Mouse (Mus musculus): ENCODE data around the gene Bicc1. TPM values are rescaled to one million over a fixed set of nuclear protein-coding genes. Genes with fewer than 3 reads are reported as not detected.

Gene Bicc1
- polyA plus RNA-seq, 1 experiment: 3.2 TPM

DNA sequence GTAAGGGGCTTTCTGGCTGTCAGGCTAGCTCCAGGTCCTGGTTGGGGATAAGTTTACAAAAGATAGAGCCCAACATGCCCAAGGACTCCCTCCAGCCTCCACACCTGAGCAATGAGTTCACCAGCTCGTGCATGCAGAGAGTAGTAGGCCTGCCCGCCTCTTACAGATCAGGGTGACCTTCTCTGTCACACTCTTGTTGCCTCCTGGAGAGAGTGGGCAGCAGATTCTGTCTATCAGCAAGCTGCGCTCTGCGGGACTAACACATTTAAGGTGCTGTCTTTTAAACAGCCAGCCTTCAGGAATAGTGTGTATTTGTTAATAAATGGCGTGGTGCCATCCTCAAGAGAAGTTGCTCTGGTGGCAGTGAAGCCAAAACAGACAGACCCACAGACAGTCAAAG is 101.4 kb downstream of the Bicc1 start:
- H3K36me3 ChIP-seq (ENCODE audit: control insufficient read depth, insufficient read depth, low read length): no peaks in the 10 kb centered on the region
- H3K27me3 ChIP-seq (ENCODE audit: control insufficient read depth, insufficient read depth, low read length): no peaks in the 10 kb centered on the region
- TF ChIP-seq CTCF (IDR thresholded peaks at IDR 0.05; ENCODE audit: control insufficient read depth, insufficient read depth, insufficient replicate concordance, low read depth, low read length) (no peak), POLR2A (IDR thresholded peaks at IDR 0.05; ENCODE audit: control insufficient read depth, low read depth, low read length) (no peak)
- H3K4me1 ChIP-seq (ENCODE audit: control insufficient read depth, insufficient read depth, low read length): no peaks in the 10 kb centered on the region
- no peak overlapping the region for H3K27ac ChIP-seq (ENCODE audit: control insufficient read depth, insufficient read depth, low read depth, low read length)
- no peak overlapping the region for H3K4me3 ChIP-seq (ENCODE audit: control insufficient read depth, low read depth, low read length)

DNA sequence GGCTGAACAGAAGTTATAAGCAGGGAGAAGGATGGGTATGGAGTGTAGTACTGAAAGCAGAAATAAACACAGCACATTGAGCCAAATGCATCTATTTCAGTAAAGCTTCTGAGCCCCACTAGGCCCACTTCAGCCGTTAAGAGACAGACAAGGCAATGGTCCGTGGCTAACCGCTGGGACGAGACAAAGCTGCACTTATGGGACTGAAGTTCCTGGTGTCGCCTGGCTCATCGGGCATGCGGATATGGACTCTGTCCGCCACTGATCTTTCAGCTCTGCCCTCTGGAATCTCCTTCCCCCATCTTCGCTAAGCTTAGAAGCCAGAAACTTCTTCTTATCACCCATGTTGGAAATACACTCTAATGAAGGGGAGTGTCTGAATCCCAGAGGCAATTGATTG is 106.8 kb downstream of the Bicc1 start:
- no peak overlapping the region for H3K27ac ChIP-seq (ENCODE audit: control insufficient read depth, insufficient read depth, low read depth, low read length)
- peaks cover 2% of the 10 kb centered on the region; the same call in 1 of the 2 replicates for H3K4me1 ChIP-seq (ENCODE audit: control insufficient read depth, insufficient read depth, low read length)
- H3K36me3 ChIP-seq (ENCODE audit: control insufficient read depth, insufficient read depth, low read length): no peaks in the 10 kb centered on the region
- H3K27me3 ChIP-seq (ENCODE audit: control insufficient read depth, insufficient read depth, low read length): no peaks in the 10 kb centered on the region
- no peak overlapping the region for H3K4me3 ChIP-seq (ENCODE audit: control insufficient read depth, low read depth, low read length)
- TF ChIP-seq POLR2A (IDR thresholded peaks at IDR 0.05; ENCODE audit: control insufficient read depth, low read depth, low read length) (no peak), CTCF (IDR thresholded peaks at IDR 0.05; ENCODE audit: control insufficient read depth, insufficient read depth, insufficient replicate concordance, low read depth, low read length) (no peak)

GRCm38 (mm10) chr10:71052208-71052607 is 107.3 kb downstream of the Bicc1 start:
- no peaks in the 10 kb centered on the region for H3K27me3 ChIP-seq (ENCODE audit: control insufficient read depth, insufficient read depth, low read length)
- no peak overlapping the region for H3K4me3 ChIP-seq (ENCODE audit: control insufficient read depth, low read depth, low read length)
- H3K27ac ChIP-seq (ENCODE audit: control insufficient read depth, insufficient read depth, low read depth, low read length): no peak overlapping the region; the same call in 1 of the 2 replicates
- H3K4me1 ChIP-seq (ENCODE audit: control insufficient read depth, insufficient read depth, low read length): peaks cover 2% of the 10 kb centered on the region; the same call in 1 of the 2 replicates
- no peaks in the 10 kb centered on the region for H3K36me3 ChIP-seq (ENCODE audit: control insufficient read depth, insufficient read depth, low read length)
- TF ChIP-seq CTCF (IDR thresholded peaks at IDR 0.05; ENCODE audit: control insufficient read depth, insufficient read depth, insufficient replicate concordance, low read depth, low read length): no peak
- no peak for TF ChIP-seq POLR2A (IDR thresholded peaks at IDR 0.05; ENCODE audit: control insufficient read depth, low read depth, low read length)

- no peak overlapping the region for H3K27ac ChIP-seq (ENCODE audit: control insufficient read depth, insufficient read depth, low read depth, low read length)
- no peak overlapping the region for H3K4me3 ChIP-seq (ENCODE audit: control insufficient read depth, low read depth, low read length)
- peaks cover 2% of the 10 kb centered on the region; the same call in 1 of the 2 replicates for H3K4me1 ChIP-seq (ENCODE audit: control insufficient read depth, insufficient read depth, low read length)
- TF ChIP-seq POLR2A (IDR thresholded peaks at IDR 0.05; ENCODE audit: control insufficient read depth, low read depth, low read length) (no peak), CTCF (IDR thresholded peaks at IDR 0.05; ENCODE audit: control insufficient read depth, insufficient read depth, insufficient replicate concordance, low read depth, low read length) (no peak)
- H3K36me3 ChIP-seq (ENCODE audit: control insufficient read depth, insufficient read depth, low read length): no peaks in the 10 kb centered on the region
- H3K27me3 ChIP-seq (ENCODE audit: control insufficient read depth, insufficient read depth, low read length): no peaks in the 10 kb centered on the region
These were observed 108.7 kb downstream of the Bicc1 start for GRCm38 (mm10) chr10:71050722-71051333.

GRCm38 (mm10) chr10:71049294-71049693 is 110.2 kb downstream of the Bicc1 start:
- no peaks in the 10 kb centered on the region for H3K27me3 ChIP-seq (ENCODE audit: control insufficient read depth, insufficient read depth, low read length)
- H3K36me3 ChIP-seq (ENCODE audit: control insufficient read depth, insufficient read depth, low read length): no peaks in the 10 kb centered on the region
- peaks cover 2% of the 10 kb centered on the region; the same call in 1 of the 2 replicates for H3K4me1 ChIP-seq (ENCODE audit: control insufficient read depth, insufficient read depth, low read length)
- no peak overlapping the region for H3K4me3 ChIP-seq (ENCODE audit: control insufficient read depth, low read depth, low read length)
- H3K27ac ChIP-seq (ENCODE audit: control insufficient read depth, insufficient read depth, low read depth, low read length): peak overlapping the region; percentile 67; the same call in 1 of the 2 replicates
- TF ChIP-seq POLR2A (IDR thresholded peaks at IDR 0.05; ENCODE audit: control insufficient read depth, low read depth, low read length) (no peak), CTCF (IDR thresholded peaks at IDR 0.05; ENCODE audit: control insufficient read depth, insufficient read depth, insufficient replicate concordance, low read depth, low read length) (no peak)

DNA sequence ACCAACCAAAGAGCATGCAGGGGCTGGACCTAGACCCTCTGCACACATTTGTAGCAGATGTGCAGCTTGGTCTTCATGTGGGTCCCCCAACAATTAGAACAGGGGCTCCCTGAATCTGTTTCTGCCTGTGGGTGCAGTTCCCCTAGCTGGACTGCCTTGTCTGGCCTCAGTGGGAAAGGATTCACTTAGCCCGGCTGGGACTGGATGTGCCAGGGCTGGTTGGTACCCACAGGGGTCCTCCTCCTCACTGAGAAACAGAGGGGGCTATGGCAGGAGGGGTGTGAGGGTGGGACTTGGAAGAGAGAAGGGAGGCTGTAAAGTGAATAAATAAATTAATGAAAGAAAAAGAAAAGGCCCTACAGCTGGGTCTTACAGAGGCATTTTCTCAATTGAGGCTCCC is 115.1 kb downstream of the Bicc1 start:
- Histone ChIP-seq H3K36me3 (ENCODE audit: control insufficient read depth, insufficient read depth, low read length) (no peaks in the 10 kb centered on the region), H3K27ac (ENCODE audit: control insufficient read depth, insufficient read depth, low read depth, low read length) (no peak overlapping the region), H3K4me1 (ENCODE audit: control insufficient read depth, insufficient read depth, low read length) (peaks cover 2% of the 10 kb centered on the region; the same call in 1 of the 2 replicates), H3K4me3 (ENCODE audit: control insufficient read depth, low read depth, low read length) (no peak overlapping the region), H3K27me3 (ENCODE audit: control insufficient read depth, insufficient read depth, low read length) (no peaks in the 10 kb centered on the region)
- TF ChIP-seq CTCF (IDR thresholded peaks at IDR 0.05; ENCODE audit: control insufficient read depth, insufficient read depth, insufficient replicate concordance, low read depth, low read length): no peak
- TF ChIP-seq POLR2A (IDR thresholded peaks at IDR 0.05; ENCODE audit: control insufficient read depth, low read depth, low read length): no peak

GRCm38 (mm10) chr10:71041874-71042273 is 117.6 kb downstream of the Bicc1 start:
- Histone ChIP-seq H3K36me3 (ENCODE audit: control insufficient read depth, insufficient read depth, low read length) (no peaks in the 10 kb centered on the region), H3K4me1 (ENCODE audit: control insufficient read depth, insufficient read depth, low read length) (no peaks in the 10 kb centered on the region), H3K27me3 (ENCODE audit: control insufficient read depth, insufficient read depth, low read length) (no peaks in the 10 kb centered on the region), H3K27ac (ENCODE audit: control insufficient read depth, insufficient read depth, low read depth, low read length) (no peak overlapping the region), H3K4me3 (ENCODE audit: control insufficient read depth, low read depth, low read length) (no peak overlapping the region)
- no peak for TF ChIP-seq CTCF (IDR thresholded peaks at IDR 0.05; ENCODE audit: control insufficient read depth, insufficient read depth, insufficient replicate concordance, low read depth, low read length)
- TF ChIP-seq POLR2A (IDR thresholded peaks at IDR 0.05; ENCODE audit: control insufficient read depth, low read depth, low read length): no peak
